ENCODE assay signal across 26 mouse cellular contexts in genomic region chr17:83161731-83162130, GRCm38 (mm10).
"Had no signal": no experiment of that assay in that cellular context is flagged by ENCODE, and none has a peak within 500 bp of the region (broad histone marks: within the 10 kb centered on the region; RNA-seq: fewer than 3 reads in every experiment).

No protein-coding gene starts in this region.

- H3K9ac ChIP-seq: heart, embryonic 12.5 days; hindbrain, embryonic 12.5 days; hindbrain, embryonic 14.5 days; intestine, embryonic 15.5 days; kidney, embryonic 15.5 days; limb, embryonic 12.5 days had no signal

- H3K27me3 ChIP-seq: heart, embryonic 12.5 days; hindbrain, embryonic 12.5 days had no signal

- H3K4me3 ChIP-seq: gastrocnemius, adult 2 months; heart, embryonic 12.5 days; hindbrain, embryonic 10.5 days; hindbrain, embryonic 12.5 days; intestine, embryonic 15.5 days; kidney, embryonic 15.5 days; limb, embryonic 12.5 days had no signal

- H3K36me3 ChIP-seq: heart, embryonic 12.5 days; hindbrain, embryonic 10.5 days; hindbrain, embryonic 12.5 days; intestine, embryonic 15.5 days; kidney, embryonic 15.5 days; limb, embryonic 12.5 days had no signal

- DNase-seq: gastrocnemius, adult 2 months; gastrocnemius, postnatal 10 days; gastrocnemius, postnatal 25 days; heart, adult 18-20 months; heart, postnatal 10 days; heart, postnatal 4 days; kidney, adult 2 months; kidney, adult 9 months; kidney, postnatal 14 days; kidney, postnatal 36 days; layer of hippocampus, adult 9-11 months; layer of hippocampus, postnatal 36 days; left cerebral cortex, postnatal 4 days; liver had no signal

- H3K27ac ChIP-seq: gastrocnemius, adult 2 months; hindbrain, embryonic 10.5 days; hindbrain, embryonic 12.5 days; hindbrain, embryonic 14.5 days; intestine, embryonic 15.5 days; kidney, embryonic 15.5 days; kidney, postnatal 0 days; limb, embryonic 12.5 days had no signal

- H3K9me3 ChIP-seq: heart, embryonic 12.5 days; hindbrain, embryonic 10.5 days; hindbrain, embryonic 12.5 days; intestine, embryonic 15.5 days; kidney, embryonic 15.5 days; limb, embryonic 12.5 days had no signal

- ATAC-seq: forebrain, embryonic 16.5 days; hindbrain, embryonic 16.5 days; inflammation-experienced regulatory T-cells, adult 6 months; intestine, embryonic 15.5 days; intestine, postnatal 0 days had no signal

- H3K4me2 ChIP-seq: heart, embryonic 12.5 days; hindbrain, embryonic 12.5 days; hindbrain, embryonic 14.5 days; intestine, embryonic 15.5 days; kidney, embryonic 15.5 days; limb, embryonic 12.5 days had no signal
